Mouse (Mus musculus): ENCODE data around the gene Sumo1. TPM values are rescaled to one million over a fixed set of nuclear protein-coding genes. Genes with fewer than 3 reads are reported as not detected.
A peak's percentile ranks its signal among the peaks of the same experiment; 100 is the strongest.

Sumo1 gene
- polyA plus RNA-seq (2012; rRNA removed) = 1.4 and 2.2 TPM in 2 replicates

- Histone ChIP-seq H3K27ac (ENCODE audit: insufficient read depth, low read depth, low read length) (peak within 1 kb of the TSS; percentile 86), H3K36me3 (ENCODE audit: control insufficient read depth, insufficient read depth, low read length) (peaks cover 5% of the 10 kb centered on the region), H3K4me1 (ENCODE audit: control insufficient read depth, insufficient read depth, insufficient read length, low read length) (no peaks in the 10 kb centered on the region), H3K4me3 (ENCODE audit: low read depth, low read length) (peak within 1 kb of the TSS; percentile 94), H3K27me3 (ENCODE audit: control insufficient read depth, insufficient read depth, low read length) (no peaks in the 10 kb centered on the region)
- WGBS = under 1% methylated on average over 36 of the region's 36 CpGs
- TF ChIP-seq POLR2A (IDR thresholded peaks at IDR 0.05; ENCODE audit: low read depth, low read length) (peak; percentile 91), CTCF (IDR thresholded peaks at IDR 0.05; ENCODE audit: extremely low read depth, insufficient read length, insufficient replicate concordance, low read depth, low read length) (no peak)
Observed at GRCm38 (mm10) chr1:59670641-59671168, at the start of gene Sumo1. Gene Sumo1, minus strand, starts transcription at chr1:59670834.

GRCm38 (mm10) chr1:59719900-59720299 is 49.3 kb upstream of the Sumo1 start:
- H3K4me1 ChIP-seq (ENCODE audit: control insufficient read depth, insufficient read depth, insufficient read length, low read length) = no peaks in the 10 kb centered on the region
- no peak overlapping the region for H3K27ac ChIP-seq (ENCODE audit: insufficient read depth, low read depth, low read length)
- H3K36me3 ChIP-seq (ENCODE audit: control insufficient read depth, insufficient read depth, low read length) = peaks cover 4% of the 10 kb centered on the region
- no peak overlapping the region for H3K4me3 ChIP-seq (ENCODE audit: low read depth, low read length)
- 31% methylated on average over 4 of the region's 4 CpGs for WGBS
- H3K27me3 ChIP-seq (ENCODE audit: control insufficient read depth, insufficient read depth, low read length) = no peaks in the 10 kb centered on the region
- TF ChIP-seq POLR2A (IDR thresholded peaks at IDR 0.05; ENCODE audit: low read depth, low read length) = no peak
- TF ChIP-seq CTCF (IDR thresholded peaks at IDR 0.05; ENCODE audit: extremely low read depth, insufficient read length, insufficient replicate concordance, low read depth, low read length) = no peak

- TF ChIP-seq POLR2A (IDR thresholded peaks at IDR 0.05; ENCODE audit: low read depth, low read length) = no peak
- no peak for TF ChIP-seq CTCF (IDR thresholded peaks at IDR 0.05; ENCODE audit: extremely low read depth, insufficient read length, insufficient replicate concordance, low read depth, low read length)
- Histone ChIP-seq H3K36me3 (ENCODE audit: control insufficient read depth, insufficient read depth, low read length) (peaks cover 55% of the 10 kb centered on the region), H3K27me3 (ENCODE audit: control insufficient read depth, insufficient read depth, low read length) (no peaks in the 10 kb centered on the region), H3K27ac (ENCODE audit: insufficient read depth, low read depth, low read length) (no peak overlapping the region), H3K4me3 (ENCODE audit: low read depth, low read length) (no peak overlapping the region), H3K4me1 (ENCODE audit: control insufficient read depth, insufficient read depth, insufficient read length, low read length) (0 out of 2 replicates have a peak, but pooled peaks cover 4% of the 10 kb centered on the region)
- WGBS = 100% methylated on average over 1 of the region's 1 CpGs
Observed at GRCm38 (mm10) chr1:59701766-59702165, 31.1 kb upstream of the Sumo1 start.

- Histone ChIP-seq H3K4me1 (ENCODE audit: control insufficient read depth, insufficient read depth, insufficient read length, low read length) (0 out of 2 replicates have a peak, but pooled peaks cover 4% of the 10 kb centered on the region), H3K4me3 (ENCODE audit: low read depth, low read length) (peak overlapping the region; percentile 25; the same call in 1 of the 2 replicates), H3K36me3 (ENCODE audit: control insufficient read depth, insufficient read depth, low read length) (peaks cover 48% of the 10 kb centered on the region), H3K27me3 (ENCODE audit: control insufficient read depth, insufficient read depth, low read length) (no peaks in the 10 kb centered on the region), H3K27ac (ENCODE audit: insufficient read depth, low read depth, low read length) (peak overlapping the region; percentile 63; the same call in 1 of the 2 replicates)
- WGBS = 89% methylated on average over 3 of the region's 3 CpGs
- no peak for TF ChIP-seq CTCF (IDR thresholded peaks at IDR 0.05; ENCODE audit: extremely low read depth, insufficient read length, insufficient replicate concordance, low read depth, low read length)
- no peak for TF ChIP-seq POLR2A (IDR thresholded peaks at IDR 0.05; ENCODE audit: low read depth, low read length)
Observed at GRCm38 (mm10) chr1:59698207-59698606, 27.6 kb upstream of the Sumo1 start.

- Histone ChIP-seq H3K27me3 (ENCODE audit: control insufficient read depth, insufficient read depth, low read length) (no peaks in the 10 kb centered on the region), H3K4me3 (ENCODE audit: low read depth, low read length) (peak overlapping the region; percentile 25; the same call in 1 of the 2 replicates), H3K4me1 (ENCODE audit: control insufficient read depth, insufficient read depth, insufficient read length, low read length) (0 out of 2 replicates have a peak, but pooled peaks cover 4% of the 10 kb centered on the region), H3K36me3 (ENCODE audit: control insufficient read depth, insufficient read depth, low read length) (peaks cover 48% of the 10 kb centered on the region), H3K27ac (ENCODE audit: insufficient read depth, low read depth, low read length) (peak overlapping the region; percentile 90)
- WGBS = 33% methylated on average over 5 of the region's 5 CpGs
- TF ChIP-seq POLR2A (IDR thresholded peaks at IDR 0.05; ENCODE audit: low read depth, low read length) (no peak), CTCF (IDR thresholded peaks at IDR 0.05; ENCODE audit: extremely low read depth, insufficient read length, insufficient replicate concordance, low read depth, low read length) (no peak)
Observed at GRCm38 (mm10) chr1:59697751-59698150, 27.1 kb upstream of the Sumo1 start.

- Histone ChIP-seq H3K27ac (ENCODE audit: insufficient read depth, low read depth, low read length) (no peak overlapping the region), H3K36me3 (ENCODE audit: control insufficient read depth, insufficient read depth, low read length) (peaks cover 22% of the 10 kb centered on the region), H3K4me1 (ENCODE audit: control insufficient read depth, insufficient read depth, insufficient read length, low read length) (peaks cover 2% of the 10 kb centered on the region; the same call in 1 of the 2 replicates), H3K27me3 (ENCODE audit: control insufficient read depth, insufficient read depth, low read length) (no peaks in the 10 kb centered on the region), H3K4me3 (ENCODE audit: low read depth, low read length) (no peak overlapping the region)
- 83% methylated on average over 5 of the region's 5 CpGs for WGBS
- no peak for TF ChIP-seq CTCF (IDR thresholded peaks at IDR 0.05; ENCODE audit: extremely low read depth, insufficient read length, insufficient replicate concordance, low read depth, low read length)
- no peak for TF ChIP-seq POLR2A (IDR thresholded peaks at IDR 0.05; ENCODE audit: low read depth, low read length)
Observed at GRCm38 (mm10) chr1:59690467-59690866, 19.8 kb upstream of the Sumo1 start.

- Histone ChIP-seq H3K27ac (ENCODE audit: insufficient read depth, low read depth, low read length) (no peak overlapping the region), H3K27me3 (ENCODE audit: control insufficient read depth, insufficient read depth, low read length) (no peaks in the 10 kb centered on the region), H3K4me1 (ENCODE audit: control insufficient read depth, insufficient read depth, insufficient read length, low read length) (peaks cover 2% of the 10 kb centered on the region; the same call in 1 of the 2 replicates), H3K4me3 (ENCODE audit: low read depth, low read length) (no peak overlapping the region), H3K36me3 (ENCODE audit: control insufficient read depth, insufficient read depth, low read length) (peaks cover 12% of the 10 kb centered on the region)
- 3% methylated on average over 1 of the region's 1 CpGs for WGBS
- no peak for TF ChIP-seq POLR2A (IDR thresholded peaks at IDR 0.05; ENCODE audit: low read depth, low read length)
- TF ChIP-seq CTCF (IDR thresholded peaks at IDR 0.05; ENCODE audit: extremely low read depth, insufficient read length, insufficient replicate concordance, low read depth, low read length) = no peak
Observed at GRCm38 (mm10) chr1:59687493-59687892, 16.9 kb upstream of the Sumo1 start.

Data from small intestine, adult 2 months (tissue).